Mouse (Mus musculus): ENCODE data around the gene Olfr1118.
"Not testable (repeated sequence)": the region's sequence is repeated elsewhere in the genome, so short reads cannot be mapped to it uniquely, and the experiment has no call there.

The Olfr1118 gene

GRCm38 (mm10) chr2:87307281-87307680 lies at the start of gene Olfr1118:
Gene Olfr1118, plus strand, starts transcription at chr2:87307581.
- DNase-seq (ENCODE audit: low spot score in 2 of 2) = no peak

GRCm38 (mm10) chr2:87267234-87267633 lies 40.1 kb upstream of the Olfr1118 start, which contains the start of gene Olfr1116:
Gene Olfr1116, plus strand, starts transcription at chr2:87267534.
- no peak for DNase-seq (ENCODE audit: low spot score in 2 of 2)

- not testable (repeated sequence) for DNase-seq (ENCODE audit: low spot score in 2 of 2)
These were observed 13.4 kb upstream of the Olfr1118 start for GRCm38 (mm10) chr2:87293977-87294376.

- DNase-seq (ENCODE audit: low spot score in 2 of 2) = no peak
These were observed 47.1 kb downstream of the Olfr1118 start, which contains the start of gene Olfr1120 for GRCm38 (mm10) chr2:87354515-87354914. Gene Olfr1120, plus strand, starts transcription at chr2:87354815.

GRCm38 (mm10) chr2:87360121-87360520 lies 52.7 kb downstream of the Olfr1118 start:
- not testable (repeated sequence) for DNase-seq (ENCODE audit: low spot score in 2 of 2)
